Mouse (Mus musculus) E14TG2a.4 (cell line): ENCODE data around the gene Ccdc157.
A peak's percentile ranks its signal among the peaks of the same experiment; 100 is the strongest.

Experiments used
- H3K27me3 ChIP-seq: 2 replicates; pipeline ENCODE4 v1.6.1; 2014; ENCODE audit warnings: low read length, control low read depth; ENCODE audit not compliant: insufficient read depth
- H3K36me3 ChIP-seq: 2 replicates; pipeline ENCODE4 v1.6.1; 2014; ENCODE audit warnings: low read length, control low read depth; ENCODE audit not compliant: insufficient read depth
- H3K4me1 ChIP-seq: replicated peaks from 2 replicates; pipeline ENCODE4 v1.6.1; 2014; ENCODE audit warnings: low read depth, low read length, control low read depth
- H3K4me3 ChIP-seq: replicated peaks from 2 replicates; pipeline ENCODE4 v1.5.1; 2014; ENCODE audit warnings: mild to moderate bottlenecking, low read length
- H3K9me3 ChIP-seq: 2 replicates; pipeline ENCODE4 v1.6.1; 2014; ENCODE audit warnings: low read length, control low read depth
- CTCF ChIP-seq: conservative IDR thresholded peaks from 2 replicates; pipeline ENCODE4 v1.5.1; 2014; ENCODE audit warnings: low read length
- NANOG ChIP-seq: IDR thresholded peaks from 2 replicates; pipeline ENCODE4 v1.6.1; 2014; ENCODE audit warnings: borderline replicate concordance, low read length, mixed read lengths
- POU5F1 ChIP-seq: IDR thresholded peaks from 2 replicates; pipeline ENCODE4 v1.6.1; 2014; ENCODE audit warnings: low read length, borderline replicate concordance

Ccdc157 gene

DNA sequence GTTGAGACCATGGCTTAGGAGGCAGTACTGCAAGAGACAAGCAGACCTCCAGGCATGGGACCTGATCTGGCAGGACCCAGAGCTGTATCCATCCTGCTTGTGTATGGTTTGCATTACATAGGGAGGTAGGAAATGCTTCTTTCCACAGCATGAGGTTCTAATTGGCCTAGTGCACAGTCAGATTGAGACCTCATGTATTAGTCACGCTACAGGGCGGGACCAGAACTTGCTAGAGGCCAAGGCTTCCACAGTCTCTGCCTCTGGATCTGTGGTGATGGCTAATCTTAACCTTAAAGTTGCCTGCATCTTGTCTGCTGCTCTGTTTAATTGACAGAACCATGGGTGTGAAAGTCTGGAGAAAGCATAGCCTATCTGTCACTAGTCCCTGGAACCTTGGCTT is 4.6 kb upstream of the Ccdc157 start:
- H3K27me3 ChIP-seq = no peaks in the 10 kb centered on the region
- peaks cover 88% of the 10 kb centered on the region for H3K36me3 ChIP-seq
- no peak overlapping the region for H3K4me3 ChIP-seq
- H3K4me1 ChIP-seq = peaks cover 45% of the 10 kb centered on the region
- no peaks in the 10 kb centered on the region for H3K9me3 ChIP-seq
- no peak for TF ChIP-seq NANOG
- no peak for TF ChIP-seq POU5F1
- TF ChIP-seq CTCF = no peak

DNA sequence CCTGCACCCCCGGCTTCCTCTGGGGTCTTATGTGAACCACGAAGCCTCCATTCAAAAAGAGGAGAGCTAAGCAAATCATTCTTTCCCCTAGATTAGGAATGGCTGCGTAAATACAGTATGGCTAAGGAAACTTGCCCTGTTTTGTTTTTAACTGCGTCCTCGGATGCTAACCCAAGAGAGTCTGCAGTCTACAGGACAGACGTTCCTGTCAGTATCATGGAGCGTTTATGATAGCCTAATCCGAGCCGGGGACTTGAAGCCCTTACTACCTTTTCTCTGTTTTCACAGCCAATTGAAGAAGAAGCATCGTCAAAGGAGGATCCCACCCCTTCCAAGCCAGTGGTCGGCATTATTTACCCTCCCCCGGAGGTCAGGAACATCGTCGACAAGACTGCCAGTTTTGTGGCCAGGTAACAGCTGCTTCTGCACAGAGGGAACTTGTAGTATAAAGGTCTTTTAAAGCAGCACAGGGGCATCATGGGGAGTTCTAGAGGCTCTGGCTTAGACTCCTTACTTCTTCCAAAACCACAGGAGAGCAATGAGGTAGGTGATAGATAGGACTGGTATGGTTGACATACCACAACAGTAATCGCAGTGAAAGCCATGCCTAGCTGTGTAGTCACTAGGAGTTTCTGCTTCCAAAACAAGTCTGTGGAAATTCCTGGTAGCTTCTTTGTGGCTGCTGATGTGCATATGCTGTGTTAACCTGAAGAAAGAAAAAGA is 826 bp upstream of the Ccdc157 start:
- TF ChIP-seq POU5F1 = no peak
- no peak for TF ChIP-seq NANOG
- TF ChIP-seq CTCF = no peak
- Histone ChIP-seq H3K9me3 (no peaks in the 10 kb centered on the region), H3K4me1 (peaks cover 51% of the 10 kb centered on the region), H3K27me3 (no peaks in the 10 kb centered on the region), H3K36me3 (peaks cover 50% of the 10 kb centered on the region), H3K4me3 (peak overlapping the region; percentile 96)

- peaks cover 38% of the 10 kb centered on the region for H3K4me1 ChIP-seq
- no peaks in the 10 kb centered on the region for H3K27me3 ChIP-seq
- peaks cover 28% of the 10 kb centered on the region for H3K36me3 ChIP-seq
- H3K4me3 ChIP-seq = no peak overlapping the region
- TF ChIP-seq CTCF = no peak
- H3K9me3 ChIP-seq = 0 out of 2 replicates have a peak, but pooled peaks cover 3% of the 10 kb centered on the region
Measured at GRCm38 (mm10) chr11:4158676-4159075, 1.4 kb downstream of the Ccdc157 start.

- H3K9me3 ChIP-seq = 0 out of 2 replicates have a peak, but pooled peaks cover 3% of the 10 kb centered on the region
- no peaks in the 10 kb centered on the region for H3K36me3 ChIP-seq
- H3K4me3 ChIP-seq = no peak overlapping the region
- H3K27me3 ChIP-seq = no peaks in the 10 kb centered on the region
- no peak for TF ChIP-seq CTCF
- TF ChIP-seq POU5F1 = no peak
- no peak for TF ChIP-seq NANOG
- H3K4me1 ChIP-seq = peaks cover 9% of the 10 kb centered on the region
Measured at GRCm38 (mm10) chr11:4155641-4156040, 4.5 kb downstream of the Ccdc157 start.

DNA sequence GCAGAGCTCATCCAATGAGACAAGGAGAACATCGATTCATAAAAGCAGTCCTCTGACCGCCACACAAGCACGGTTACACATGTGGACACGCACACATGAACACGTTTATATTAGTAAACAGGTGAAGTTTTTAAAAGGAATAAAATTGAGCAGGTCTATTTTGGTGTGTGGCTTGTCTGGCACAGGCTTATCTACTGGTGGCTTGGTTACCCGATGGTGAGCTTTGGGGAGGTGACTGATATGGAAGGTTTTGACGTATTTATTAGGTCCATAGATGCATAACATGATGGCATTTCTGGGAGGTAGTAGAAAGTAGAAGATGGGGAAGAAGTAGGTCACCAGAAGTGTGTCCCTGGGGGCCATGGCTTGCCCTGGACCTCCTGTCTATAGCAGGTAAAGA is 6.4 kb downstream of the Ccdc157 start:
- Histone ChIP-seq H3K36me3 (no peaks in the 10 kb centered on the region), H3K4me1 (no peaks in the 10 kb centered on the region), H3K27me3 (no peaks in the 10 kb centered on the region), H3K4me3 (no peak overlapping the region), H3K9me3 (0 out of 2 replicates have a peak, but pooled peaks cover 3% of the 10 kb centered on the region)
- TF ChIP-seq NANOG = no peak
- TF ChIP-seq CTCF = no peak
- no peak for TF ChIP-seq POU5F1

GRCm38 (mm10) chr11:4149886-4150285 is 10.2 kb downstream of the Ccdc157 start:
- no peak overlapping the region for H3K4me3 ChIP-seq
- TF ChIP-seq POU5F1 (no peak), CTCF (no peak), NANOG (no peak)

GRCm38 (mm10) chr11:4148536-4149156 is 11.4 kb downstream of the Ccdc157 start:
- Histone ChIP-seq H3K27me3 (no peaks in the 10 kb centered on the region), H3K9me3 (no peaks in the 10 kb centered on the region), H3K36me3 (no peaks in the 10 kb centered on the region), H3K4me1 (peaks cover 26% of the 10 kb centered on the region), H3K4me3 (no peak overlapping the region)
- no peak for TF ChIP-seq CTCF
- TF ChIP-seq NANOG = no peak
- no peak for TF ChIP-seq POU5F1

More at GRCm38 (mm10) chr11:4149886-4150285, 10.2 kb downstream of the Ccdc157 start:
- Histone ChIP-seq H3K36me3 (no peaks in the 10 kb centered on the region), H3K4me1 (peaks cover 17% of the 10 kb centered on the region; the same call in 1 of the 2 replicates), H3K27me3 (no peaks in the 10 kb centered on the region), H3K9me3 (0 out of 2 replicates have a peak, but pooled peaks cover 3% of the 10 kb centered on the region)

GRCm38 (mm10) chr11:4148120-4148519 is 12.0 kb downstream of the Ccdc157 start:
- Histone ChIP-seq H3K36me3 (0 out of 2 replicates have a peak, but pooled peaks cover under 1% of the 10 kb centered on the region), H3K27me3 (no peaks in the 10 kb centered on the region), H3K4me3 (no peak overlapping the region), H3K4me1 (peaks cover 31% of the 10 kb centered on the region), H3K9me3 (no peaks in the 10 kb centered on the region)
- TF ChIP-seq CTCF (no peak), NANOG (no peak), POU5F1 (no peak)
